Mouse (Mus musculus): ENCODE measurements at regions not wholly inside any gene's neighbourhood (a gene's known extent, or its start where the extent isn't known, plus 50 kb on each side); places are given as distances from the start of the nearest gene placed in this dataset.

GRCm38 (mm10) chr15:24969391-24969812, 444.2 kb downstream of the Basp1 start:
- no peak for DNase-seq

GRCm38 (mm10) chr15:24968636-24969317, 444.8 kb downstream of the Basp1 start:
- DNase-seq: no peak

- DNase-seq: no peak
These were observed 483.8 kb downstream of the Basp1 start for GRCm38 (mm10) chr15:24929742-24930141.

GRCm38 (mm10) chr15:24911866-24912265, 501.7 kb downstream of the Basp1 start:
- no peak for DNase-seq

DNA sequence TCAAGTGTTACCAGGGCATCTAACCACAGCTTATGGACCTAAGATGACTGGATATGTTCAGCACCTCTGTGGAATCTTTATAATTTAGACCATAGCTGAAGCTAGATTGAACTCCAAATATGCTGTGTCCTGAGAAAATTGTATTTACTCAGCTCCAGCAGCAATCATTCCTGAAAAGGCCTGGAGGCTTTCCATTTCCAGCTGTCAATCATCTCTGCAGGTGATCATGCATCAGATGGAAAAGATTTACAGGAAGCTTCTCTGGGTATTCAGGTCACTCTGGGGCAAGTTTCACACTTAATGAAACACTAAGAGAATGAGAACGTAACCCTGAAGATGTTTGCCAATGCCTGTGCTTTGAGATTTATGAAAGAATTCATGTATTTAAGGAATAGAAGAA, 502.1 kb downstream of the Basp1 start:
- no peak for DNase-seq

DNA sequence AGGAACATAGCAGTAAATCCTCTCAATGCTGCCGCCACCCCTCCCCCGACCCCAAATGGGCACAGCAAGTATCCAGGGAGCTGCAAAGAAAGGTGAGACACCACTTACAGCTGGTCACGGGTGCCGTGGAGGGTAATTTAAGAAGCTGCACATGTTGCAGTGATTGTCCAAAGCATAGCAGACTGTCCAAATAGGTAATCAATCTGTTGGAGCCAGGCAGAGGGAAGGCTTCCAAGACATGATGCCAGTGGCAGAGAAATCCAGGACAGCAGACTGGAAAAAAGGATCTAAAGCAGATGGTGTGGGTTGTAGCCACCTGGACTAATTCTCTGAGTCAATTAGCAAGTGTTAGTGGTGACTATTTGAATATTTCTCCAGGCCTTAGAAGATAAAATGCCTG, 506.6 kb downstream of the Basp1 start:
- no peak for DNase-seq

DNA sequence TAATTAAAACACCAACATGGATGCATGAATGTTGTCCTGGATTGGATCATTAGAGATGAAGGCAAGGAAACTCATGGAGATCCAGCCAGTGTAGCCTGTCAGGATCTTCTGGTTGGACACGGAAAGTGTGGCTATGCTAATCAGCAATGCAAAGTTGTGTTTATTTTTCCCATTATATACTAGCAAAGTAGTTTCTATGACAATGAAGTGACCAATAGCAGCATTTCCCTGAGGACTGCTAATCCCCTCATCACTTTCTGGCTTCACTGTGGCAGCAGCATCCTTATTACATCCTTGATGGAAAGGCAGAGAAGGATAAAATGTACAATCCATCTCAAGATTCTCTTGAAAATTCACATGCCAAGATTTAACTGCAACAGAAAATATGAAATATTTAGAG, 534.7 kb downstream of the Basp1 start:
- DNase-seq: no peak

DNA sequence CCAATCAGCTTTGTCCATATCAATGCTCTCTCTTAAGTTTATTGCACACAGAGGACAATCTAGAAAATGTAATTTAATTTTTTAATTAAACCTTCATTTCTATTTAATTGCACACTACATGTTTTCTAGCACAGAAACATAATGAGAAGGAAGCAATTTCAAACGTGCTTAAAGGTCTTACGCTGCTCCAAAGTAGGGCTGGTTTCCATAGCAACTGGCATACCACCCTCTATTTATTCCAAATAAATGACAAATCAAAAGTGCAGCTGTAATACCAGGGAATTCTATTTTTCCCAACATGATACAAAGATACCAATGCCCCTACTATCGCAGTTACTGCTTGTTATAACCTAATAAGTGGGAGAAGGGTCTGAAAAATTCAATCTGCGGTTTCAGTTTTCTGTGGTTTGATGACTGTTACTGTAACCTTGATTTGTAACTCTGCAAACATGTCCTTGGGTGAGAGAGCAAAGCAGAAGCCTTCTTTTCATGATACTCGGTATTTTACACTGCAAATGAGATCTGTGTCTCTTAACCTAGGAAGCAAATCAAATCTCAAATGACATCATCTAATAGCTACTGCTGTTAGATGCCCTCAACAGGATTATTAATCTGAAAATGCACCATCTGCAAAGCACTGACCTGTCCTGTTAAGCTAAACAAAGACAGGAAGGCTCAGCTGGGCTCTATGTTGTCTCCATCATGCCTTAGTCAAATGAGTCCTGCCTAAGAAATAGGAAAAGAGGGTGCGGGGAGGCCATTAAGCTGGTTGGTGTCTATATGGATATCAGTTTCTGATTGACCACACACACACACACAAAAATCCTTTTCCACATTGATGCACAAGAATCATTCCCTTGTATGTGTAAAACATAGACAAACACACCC, 535.6 kb downstream of the Basp1 start:
- DNase-seq: no peak

DNA sequence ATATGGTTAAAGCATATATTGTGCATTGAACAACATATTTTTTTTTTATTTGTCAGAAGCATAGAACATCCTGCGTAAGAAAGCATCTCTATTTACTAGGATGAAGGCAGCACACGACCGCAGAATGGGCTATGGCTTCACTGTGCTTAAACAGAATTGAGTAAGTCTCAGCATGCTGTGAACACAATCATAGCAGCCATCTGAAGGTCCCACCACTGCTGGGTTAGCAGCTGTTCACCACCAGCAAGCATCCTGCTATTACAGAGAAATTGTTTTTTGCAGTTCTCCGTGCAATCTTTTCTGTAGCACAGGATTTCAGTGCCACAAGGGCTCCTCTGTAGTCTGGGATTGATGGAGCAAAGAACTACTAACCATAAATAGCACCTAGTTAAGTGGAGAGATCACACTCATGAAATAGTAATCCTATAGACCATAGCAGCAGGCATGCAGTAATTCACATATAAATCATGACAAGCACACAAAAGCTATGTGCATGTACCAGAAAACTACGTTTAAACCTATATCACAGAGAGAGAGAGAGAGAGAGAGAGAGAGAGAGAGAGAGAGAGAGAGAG, 537.3 kb downstream of the Basp1 start:
- no peak for DNase-seq

GRCm38 (mm10) chr15:24840271-24840670, 573.3 kb downstream of the Basp1 start:
- no peak for DNase-seq

GRCm38 (mm10) chr15:24838390-24838789, 575.2 kb downstream of the Basp1 start:
- DNase-seq: no peak

DNA sequence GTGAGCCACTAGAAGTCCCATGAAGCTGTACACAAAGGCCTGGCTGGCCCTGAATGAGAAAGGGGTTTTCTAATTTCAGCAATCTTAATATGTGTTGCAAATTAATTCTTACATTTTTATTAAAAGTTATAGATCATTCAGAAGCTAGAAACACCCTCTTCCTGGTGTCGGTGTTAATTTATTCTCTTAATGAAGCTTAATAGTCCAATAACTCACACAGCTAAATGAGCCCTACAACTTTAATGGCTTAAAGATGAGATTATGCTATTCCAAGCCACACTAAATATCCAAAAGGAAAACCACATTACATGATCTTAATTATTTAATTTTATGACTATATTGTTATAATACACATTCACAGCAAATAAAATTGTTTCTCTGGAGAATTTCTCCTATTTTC, 585.7 kb downstream of the Basp1 start:
- DNase-seq: no peak

GRCm38 (mm10) chr15:24827259-24827658, 586.3 kb downstream of the Basp1 start:
- DNase-seq: no peak

DNA sequence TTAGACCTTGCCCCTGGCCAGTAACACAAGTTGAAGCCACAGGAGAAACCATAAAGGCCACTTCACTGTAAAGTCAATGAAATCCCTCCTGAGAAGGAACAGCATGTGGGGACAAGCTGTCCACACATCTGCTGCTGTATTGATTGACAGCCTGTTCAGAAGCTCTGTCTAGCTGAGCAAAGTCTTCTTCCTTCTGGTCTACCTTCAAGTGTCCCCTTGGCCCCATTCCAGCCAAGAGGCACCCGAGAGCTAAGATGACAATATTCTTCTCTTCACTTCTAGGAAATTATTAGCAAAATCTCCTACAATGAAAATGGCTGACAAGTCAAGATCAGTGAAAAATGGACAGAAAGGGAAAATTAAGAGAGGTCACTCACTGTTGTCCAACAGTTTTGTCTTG, 616.7 kb downstream of the Basp1 start:
- DNase-seq: no peak

- no peak for DNase-seq
These were observed 620.2 kb downstream of the Basp1 start for GRCm38 (mm10) chr15:24793381-24793780.

DNA sequence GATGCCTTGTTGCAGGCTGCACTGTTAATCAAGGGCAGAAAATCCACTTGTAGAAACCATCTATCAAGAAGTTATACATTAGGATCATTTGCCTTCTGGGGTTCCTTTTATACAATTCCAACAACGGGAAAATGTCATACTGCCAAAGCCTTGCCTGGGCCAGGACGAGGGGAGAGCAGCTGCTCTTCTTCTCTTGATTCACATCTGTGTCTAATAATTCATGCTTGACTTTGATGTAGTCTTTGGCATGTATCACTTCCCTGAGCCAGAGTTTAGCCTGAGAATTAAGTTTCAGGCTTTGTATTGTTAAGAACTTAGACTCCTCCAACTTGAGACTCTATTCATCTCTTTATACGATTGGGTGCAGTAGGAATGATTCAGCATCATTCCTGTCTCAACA, 627.2 kb downstream of the Basp1 start:
- DNase-seq: no peak

GRCm38 (mm10) chr15:24778234-24778633, 635.3 kb downstream of the Basp1 start:
- no peak for DNase-seq

DNA sequence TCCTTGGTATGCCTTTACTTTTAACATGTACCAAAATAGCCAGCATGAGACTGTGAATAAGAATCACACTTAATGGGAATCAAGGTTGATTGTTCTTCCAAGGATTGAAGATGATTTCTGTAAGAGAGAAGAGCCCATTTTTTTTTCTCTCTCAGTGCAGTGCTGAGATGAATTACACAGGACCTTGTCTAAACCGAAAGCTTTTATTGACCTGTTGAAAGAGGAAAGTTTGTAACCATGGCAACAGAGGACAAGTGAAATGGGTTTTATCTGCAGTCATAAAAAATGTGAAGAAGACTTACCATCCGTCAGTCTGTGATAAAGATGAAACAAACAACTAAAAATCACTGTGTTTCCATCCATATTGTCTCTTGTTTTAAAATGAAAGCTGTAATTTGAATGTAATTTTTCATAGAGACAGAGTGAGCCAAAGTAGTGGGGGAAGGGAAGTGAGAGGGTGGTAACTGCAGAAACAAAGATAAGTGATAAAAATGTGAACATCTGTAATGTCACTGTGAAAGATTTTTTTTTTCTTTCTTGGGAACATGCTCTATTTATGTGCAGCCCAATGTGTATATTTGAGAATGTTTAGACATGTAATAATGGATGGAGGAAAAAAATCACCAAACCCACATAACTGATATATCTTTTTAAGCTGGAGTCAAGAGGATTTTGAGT, 661.9 kb downstream of the Basp1 start:
- DNase-seq: no peak

DNA sequence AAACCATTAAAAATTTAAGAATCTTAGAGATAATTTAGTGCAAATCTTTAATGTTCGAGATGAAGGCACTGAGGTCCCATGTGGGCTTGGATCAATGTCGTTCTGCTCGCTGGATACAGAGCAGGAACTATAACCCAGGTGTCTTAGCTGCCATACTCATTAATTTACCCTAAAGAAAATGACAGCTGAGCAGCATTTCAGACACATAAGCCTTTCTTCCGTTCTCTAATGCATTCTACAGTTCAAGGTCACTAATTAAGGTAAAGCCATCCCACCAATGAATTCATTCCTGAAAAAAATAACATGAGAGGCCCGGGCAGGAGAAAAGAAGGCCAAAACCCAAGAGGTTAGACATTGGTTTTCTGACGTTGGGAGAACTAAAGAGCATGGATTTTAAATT, 670.3 kb downstream of the Basp1 start:
- no peak for DNase-seq

GRCm38 (mm10) chr15:24725170-24725569, 688.4 kb downstream of the Basp1 start:
- no peak for DNase-seq

DNA sequence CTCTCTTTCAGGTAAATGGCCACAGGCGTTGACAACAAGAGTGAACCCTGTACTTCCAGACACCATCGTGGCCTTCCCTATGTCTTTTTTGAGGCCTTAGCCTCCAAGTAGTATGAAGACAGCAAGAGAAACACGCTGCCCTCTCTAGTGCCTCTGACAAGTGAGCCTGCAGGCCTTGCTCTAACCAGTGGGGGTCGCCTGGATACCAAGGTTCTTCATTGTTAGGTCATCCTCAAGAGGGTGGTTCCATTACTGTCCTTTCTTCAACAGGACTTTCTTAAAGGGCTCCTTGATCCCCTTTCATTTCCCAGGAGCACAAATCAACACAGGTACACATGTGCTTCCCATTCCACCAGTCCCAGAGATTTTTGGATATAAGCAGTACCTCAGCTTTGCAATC, 688.9 kb downstream of the Basp1 start:
- DNase-seq: peak; percentile 2

DNA sequence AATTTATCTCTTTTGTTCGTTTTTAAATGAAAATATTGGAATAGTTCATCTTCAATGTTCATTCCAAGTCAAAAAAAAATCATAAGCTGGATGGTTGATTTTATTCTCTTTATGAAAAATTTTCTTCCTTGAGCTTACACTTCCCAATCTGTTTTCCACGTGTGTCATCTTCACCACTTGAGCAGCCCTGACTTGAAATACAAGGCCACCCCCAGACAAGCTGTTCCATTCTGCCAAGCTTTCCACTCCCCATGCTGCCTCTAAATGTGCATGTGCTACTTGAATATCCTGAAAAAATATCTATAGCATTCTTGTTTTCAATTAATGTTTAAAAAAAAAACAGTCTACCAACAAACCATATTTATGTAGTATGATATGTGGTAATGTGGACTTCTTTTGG, 693.2 kb downstream of the Basp1 start:
- no peak for DNase-seq

DNA sequence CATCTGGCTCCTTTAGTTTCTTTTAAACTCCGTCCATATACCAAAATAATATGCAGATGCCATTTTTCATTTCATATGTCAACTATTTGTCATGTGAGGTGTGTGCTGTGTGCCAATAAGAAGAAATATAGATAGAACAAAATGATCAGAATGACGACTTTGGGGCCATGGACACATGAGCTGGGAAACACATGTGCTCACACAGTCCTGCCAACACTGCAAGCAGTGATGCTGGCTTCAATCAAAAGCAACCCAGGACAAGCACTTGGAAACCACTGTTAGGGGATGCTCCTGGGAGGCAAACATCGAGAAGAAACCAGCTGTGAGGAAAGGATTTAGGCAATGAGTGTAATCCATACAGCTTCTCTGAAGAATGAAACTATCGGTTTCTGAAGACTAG, 731.4 kb downstream of the Basp1 start:
- no peak for DNase-seq

All from adrenal gland, adult 2 months (tissue).